Mouse (Mus musculus) forebrain, postnatal 0 days (tissue): Measurements from ENCODE around the gene Mgrn1. TPM values are rescaled to one million over a fixed set of nuclear protein-coding genes. Genes with fewer than 3 reads are reported as not detected.

Experiments
- ATAC-seq: fragments of 200-750 bp; cut with Nextera tagmentation; 2 replicates; pipeline ENCODE4 v1.8.0; 2017; ENCODE audit warnings: mild to moderate bottlenecking, moderate library complexity
- DNase-seq: peaks from one replicate; pipeline ENCODE4 v3.0.0-alpha.2; 2015
- H3K27ac ChIP-seq: fragments of 300-500 bp; sonication (generic); 2 replicates; pipeline ENCODE4 v1.5.1; 2014; ENCODE audit warnings: low read depth, mild to moderate bottlenecking, antibody characterized with exemption, low read length, moderate library complexity, mixed read lengths
- H3K27me3 ChIP-seq: fragments of 300-500 bp; sonication (generic); 2 replicates; pipeline ENCODE4 v1.6.1; 2014; ENCODE audit warnings: mild to moderate bottlenecking, low read length, mixed read lengths; ENCODE audit not compliant: insufficient read depth
- H3K36me3 ChIP-seq: fragments of 300-500 bp; sonication (generic); 2 replicates; pipeline ENCODE4 v1.6.1; 2014; ENCODE audit warnings: mild to moderate bottlenecking, moderate library complexity; ENCODE audit not compliant: insufficient read depth
- H3K4me1 ChIP-seq: fragments of 300-500 bp; sonication (generic); 2 replicates; pipeline ENCODE4 v1.6.1; 2014; ENCODE audit warnings: antibody characterized with exemption; ENCODE audit not compliant: insufficient read depth
- H3K4me2 ChIP-seq: fragments of 300-500 bp; sonication (generic); 2 replicates; pipeline ENCODE4 v1.6.1; 2014; ENCODE audit warnings: low read depth, mild to moderate bottlenecking, moderate library complexity
- H3K4me3 ChIP-seq: fragments of 300-500 bp; sonication (generic); 2 replicates; pipeline ENCODE4 v1.5.1; 2014; ENCODE audit warnings: low read depth, low read length, mixed read lengths
- H3K9ac ChIP-seq: fragments of 300-500 bp; sonication (generic); 2 replicates; pipeline ENCODE4 v1.6.1; 2014; ENCODE audit warnings: mild to moderate bottlenecking
- H3K9me3 ChIP-seq: fragments of 300-500 bp; sonication (generic); 2 replicates; pipeline ENCODE4 v1.6.1; 2016; ENCODE audit warnings: low read length
- CTCF ChIP-seq: sonication (generic); IDR thresholded peaks from 2 replicates; pipeline ENCODE4 v1.5.1; 2016; ENCODE audit warnings: antibody characterized with exemption, control low read depth, low read depth
- WGBS: fragments of 180-500 bp; shearing (Covaris S2); extraction: QIAGEN DNeasy Blood & Tissue Kit; methylation state at CpG from one replicate; pipeline ENCODE4 v1.1.7; 2014; 5-methylcytosine and 5-hydroxymethylcytosine counted together
- polyA plus RNA-seq: library from polyadenylated mRNA; unstranded; fragments of >200 nt; fragmentation: Nextera tagmentation; extraction: Ambion mirVana; gene quantifications from 2 replicates; pipeline ENCODE4 v1.2.1, GENCODE M21; 2015
- total RNA-seq: library from RNA; depleted of rRNA; stranded (reverse); fragments of >200 nt; gene quantifications from 2 replicates; pipeline ENCODE4 v1.2.3, GENCODE M21; 2014

Mgrn1 gene
- total and polyA plus RNA-seq, 2 experiments from 2014 or later: 109 to 167 TPM

DNA sequence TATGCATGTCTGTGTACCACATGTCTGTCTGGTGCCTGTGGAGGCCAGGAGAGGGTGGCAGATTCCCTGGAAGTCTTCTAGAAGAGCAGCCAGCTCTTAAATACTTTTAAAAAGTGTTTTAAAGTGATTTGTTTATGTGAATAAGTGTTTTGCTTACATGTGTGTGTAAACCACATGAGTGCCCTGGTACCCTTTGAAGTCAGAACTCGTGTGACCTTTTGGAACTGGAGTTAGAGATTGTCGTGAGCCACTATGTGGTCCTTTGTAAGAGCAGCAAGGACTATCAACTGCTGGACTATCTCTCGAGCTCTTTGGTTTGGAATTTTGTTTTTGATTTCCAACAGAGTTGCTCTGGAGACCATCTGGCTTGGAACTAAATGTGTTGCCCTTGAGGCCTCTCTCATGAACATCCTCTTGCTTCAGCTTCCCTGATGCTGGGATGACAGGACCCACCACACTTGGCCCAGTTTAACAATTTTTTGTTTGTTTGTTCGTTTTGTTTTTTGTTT is 4.2 kb downstream of the Mgrn1 start:
- H3K36me3 ChIP-seq: no peaks in the 10 kb centered on the region
- ATAC-seq: no peak
- 71% methylated on average over 4 of the region's 4 CpGs for WGBS

DNA sequence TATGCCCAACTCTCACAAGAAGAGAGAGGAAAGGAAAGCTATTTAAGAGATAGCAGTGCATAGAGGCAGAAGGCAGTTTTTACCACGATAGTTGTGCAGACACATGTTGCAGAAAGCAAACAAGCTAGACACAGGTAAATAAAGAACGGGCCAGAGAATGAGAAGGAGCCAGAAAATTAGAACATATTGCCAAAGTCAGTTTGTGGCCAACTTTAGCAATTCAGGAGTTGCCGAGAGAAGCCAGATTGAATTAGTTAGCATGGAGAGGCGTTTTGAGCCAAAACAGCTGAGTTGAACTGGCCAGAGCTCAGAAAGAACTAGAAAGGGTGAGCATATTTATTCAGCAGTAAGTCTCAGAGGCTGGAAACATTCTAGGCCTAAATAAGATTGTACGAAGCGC is 6.1 kb downstream of the Mgrn1 start:
- no peaks in the 10 kb centered on the region for H3K27me3 ChIP-seq
- no peak overlapping the region for H3K9ac ChIP-seq
- H3K4me3 ChIP-seq: no peak overlapping the region
- 65% methylated on average over 6 of the region's 6 CpGs for WGBS
- H3K27ac ChIP-seq: no peak overlapping the region
- H3K36me3 ChIP-seq: no peaks in the 10 kb centered on the region
- H3K9me3 ChIP-seq: no peaks in the 10 kb centered on the region
- no peak for TF ChIP-seq CTCF
- ATAC-seq: no peak
- peaks cover 13% of the 10 kb centered on the region for H3K4me1 ChIP-seq
- H3K4me2 ChIP-seq: no peak overlapping the region
- DNase-seq: no peak

More for the DNA sequence above, 4.2 kb downstream of the Mgrn1 start:
- Histone ChIP-seq H3K4me1 (peaks cover 16% of the 10 kb centered on the region), H3K9ac (no peak overlapping the region), H3K4me2 (no peak overlapping the region), H3K27ac (no peak overlapping the region), H3K4me3 (no peak overlapping the region), H3K27me3 (no peaks in the 10 kb centered on the region), H3K9me3 (no peaks in the 10 kb centered on the region)
- no peak for DNase-seq
- TF ChIP-seq CTCF: no peak

- ATAC-seq (no peak), DNase-seq (no peak)
- H3K9me3 ChIP-seq: no peaks in the 10 kb centered on the region
- no peak for TF ChIP-seq CTCF
- WGBS: 87% methylated on average over 7 of the region's 7 CpGs
- no peak overlapping the region for H3K9ac ChIP-seq
- no peak overlapping the region for H3K4me2 ChIP-seq
- H3K27ac ChIP-seq: no peak overlapping the region
- H3K4me1 ChIP-seq: no peaks in the 10 kb centered on the region
- no peaks in the 10 kb centered on the region for H3K27me3 ChIP-seq
- no peaks in the 10 kb centered on the region for H3K36me3 ChIP-seq
- no peak overlapping the region for H3K4me3 ChIP-seq
Measured at GRCm38 (mm10) chr16:4894201-4894908, 8.3 kb downstream of the Mgrn1 start.

- Histone ChIP-seq H3K36me3 (no peaks in the 10 kb centered on the region), H3K27me3 (no peaks in the 10 kb centered on the region), H3K9me3 (no peaks in the 10 kb centered on the region), H3K27ac (no peak overlapping the region), H3K4me3 (no peak overlapping the region), H3K9ac (no peak overlapping the region), H3K4me2 (no peak overlapping the region), H3K4me1 (no peaks in the 10 kb centered on the region)
- DNase-seq: no peak
- 76% methylated on average over 5 of the region's 5 CpGs for WGBS
- TF ChIP-seq CTCF: no peak
- ATAC-seq: no peak
Measured at GRCm38 (mm10) chr16:4896249-4897027, 10.4 kb downstream of the Mgrn1 start.

- Histone ChIP-seq H3K36me3 (no peaks in the 10 kb centered on the region), H3K4me2 (no peak overlapping the region), H3K9ac (no peak overlapping the region), H3K27ac (no peak overlapping the region), H3K9me3 (no peaks in the 10 kb centered on the region), H3K27me3 (no peaks in the 10 kb centered on the region), H3K4me3 (no peak overlapping the region), H3K4me1 (no peaks in the 10 kb centered on the region)
- no peak for DNase-seq
- ATAC-seq: no peak
- WGBS: 50% methylated on average over 7 of the region's 7 CpGs
- TF ChIP-seq CTCF: peak; percentile 31
Measured at GRCm38 (mm10) chr16:4897146-4897730, 11.2 kb downstream of the Mgrn1 start.

DNA sequence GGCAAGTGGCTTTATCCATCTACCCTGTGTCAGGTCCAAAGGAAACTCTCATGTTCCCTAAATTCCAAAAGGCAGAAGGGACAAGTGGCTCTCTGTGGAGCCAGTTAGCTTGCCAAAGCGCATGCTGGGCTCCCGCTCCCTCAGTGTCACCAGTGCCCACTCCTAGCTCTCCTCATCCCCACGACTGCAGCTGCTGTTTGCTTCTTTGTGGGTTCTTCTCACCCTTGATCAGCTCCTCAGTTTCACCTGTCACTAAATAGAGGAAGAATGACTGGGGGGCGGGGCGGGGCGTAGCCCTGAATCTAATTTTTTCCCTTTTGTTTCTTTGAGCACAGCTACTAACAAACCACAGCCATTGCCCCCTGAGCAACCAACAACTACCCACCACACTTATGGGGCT is 12.8 kb downstream of the Mgrn1 start:
- Histone ChIP-seq H3K27me3 (no peaks in the 10 kb centered on the region), H3K9me3 (no peaks in the 10 kb centered on the region), H3K27ac (no peak overlapping the region), H3K36me3 (0 out of 2 replicates have a peak, but pooled peaks cover 4% of the 10 kb centered on the region), H3K4me3 (no peak overlapping the region), H3K4me2 (no peak overlapping the region), H3K9ac (no peak overlapping the region), H3K4me1 (no peaks in the 10 kb centered on the region)
- DNase-seq (no peak), ATAC-seq (no peak)
- 77% methylated on average over 6 of the region's 6 CpGs for WGBS
- TF ChIP-seq CTCF: no peak

GRCm38 (mm10) chr16:4899711-4900110 is 13.7 kb downstream of the Mgrn1 start:
- H3K4me3 ChIP-seq: no peak overlapping the region
- H3K9me3 ChIP-seq: no peaks in the 10 kb centered on the region
- no peak overlapping the region for H3K27ac ChIP-seq
- no peak for ATAC-seq
- 0 out of 2 replicates have a peak, but pooled peaks cover 4% of the 10 kb centered on the region for H3K36me3 ChIP-seq
- TF ChIP-seq CTCF: no peak
- no peaks in the 10 kb centered on the region for H3K27me3 ChIP-seq
- no peaks in the 10 kb centered on the region for H3K4me1 ChIP-seq
- WGBS: 75% methylated on average over 2 of the region's 2 CpGs
- no peak for DNase-seq
- no peak overlapping the region for H3K4me2 ChIP-seq
- no peak overlapping the region for H3K9ac ChIP-seq
